Mouse (Mus musculus) lung, embryonic 15.5 days (tissue): ENCODE results near the gene Ttll7. TPM values are rescaled to one million over a fixed set of nuclear protein-coding genes. Genes with fewer than 3 reads are reported as not detected.

Experiments
- ATAC-seq: fragments of 200-750 bp; cut with Nextera tagmentation; 2 replicates; pipeline ENCODE4 v1.8.0; 2017; ENCODE audit warnings: moderate number of reproducible peaks, borderline replicate concordance; ENCODE audit not compliant: low FRiP score, low TSS enrichment; ENCODE audit errors: extremely low read depth
- H3K27ac ChIP-seq: fragments of 300-500 bp; sonication (generic); 2 replicates; pipeline ENCODE4 v1.5.1; 2015; ENCODE audit warnings: moderate library complexity, mild to moderate bottlenecking, inconsistent platforms
- H3K27me3 ChIP-seq: fragments of 300-500 bp; sonication (generic); 2 replicates; pipeline ENCODE4 v1.6.1; 2015; ENCODE audit warnings: inconsistent platforms
- H3K36me3 ChIP-seq: fragments of 300-500 bp; sonication (generic); 2 replicates; pipeline ENCODE4 v1.6.1; 2015; ENCODE audit warnings: inconsistent platforms
- H3K4me1 ChIP-seq: fragments of 300-500 bp; sonication (generic); 2 replicates; pipeline ENCODE4 v1.6.1; 2015; ENCODE audit warnings: inconsistent platforms
- H3K4me2 ChIP-seq: fragments of 300-500 bp; sonication (generic); 2 replicates; pipeline ENCODE4 v1.6.1; 2015; ENCODE audit warnings: inconsistent platforms, mild to moderate bottlenecking, moderate library complexity
- H3K4me3 ChIP-seq: fragments of 300-500 bp; sonication (generic); 2 replicates; pipeline ENCODE4 v1.5.1; 2015; ENCODE audit warnings: mild to moderate bottlenecking, inconsistent platforms
- H3K9ac ChIP-seq: fragments of 300-500 bp; sonication (generic); 2 replicates; pipeline ENCODE4 v1.6.1; 2015; ENCODE audit warnings: inconsistent platforms
- H3K9me3 ChIP-seq: fragments of 300-500 bp; sonication (generic); 2 replicates; pipeline ENCODE4 v1.6.1; 2016; ENCODE audit warnings: inconsistent platforms
- WGBS: fragments of 180-500 bp; shearing (Covaris S2); methylation state at CpG from one replicate; pipeline ENCODE4 v1.1.7; 2015; 5-methylcytosine and 5-hydroxymethylcytosine counted together
- polyA plus RNA-seq: library from polyadenylated mRNA; unstranded; fragments of >200 nt; fragmentation: Nextera tagmentation; extraction: Ambion mirVana; gene quantifications from 2 replicates; pipeline ENCODE4 v1.2.1, GENCODE M21; 2015

Gene Ttll7
- polyA plus RNA-seq, 1 experiment from 2014 or later, result 3.4 TPM

DNA sequence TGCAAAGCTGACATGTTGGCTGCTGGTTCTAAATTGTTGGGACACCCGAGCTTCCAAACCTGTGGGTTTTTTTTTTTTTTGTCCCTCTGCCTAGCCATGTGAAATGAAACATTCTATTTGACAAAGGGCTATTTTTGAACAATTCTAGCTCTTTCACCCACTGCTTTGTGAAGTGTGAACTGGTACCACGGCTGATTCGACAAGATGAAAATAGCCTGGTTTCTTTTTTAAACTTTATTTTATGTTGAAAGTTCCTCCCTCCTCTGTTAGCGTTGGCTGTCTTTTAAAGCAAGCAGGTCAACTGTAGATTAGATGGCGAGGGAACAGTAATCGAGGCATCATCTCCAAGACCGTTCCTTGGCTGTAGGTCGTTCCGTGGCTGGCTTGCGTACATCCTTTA lies 5.2 kb downstream of the Ttll7 start:
- Histone ChIP-seq H3K9me3 (no peaks in the 10 kb centered on the region), H3K4me2 (no peak overlapping the region), H3K27ac (no peak overlapping the region), H3K4me3 (no peak overlapping the region), H3K4me1 (no peaks in the 10 kb centered on the region), H3K36me3 (no peaks in the 10 kb centered on the region), H3K9ac (no peak overlapping the region), H3K27me3 (no peaks in the 10 kb centered on the region)
- no peak for ATAC-seq
- WGBS, result 91% methylated on average over 10 of the region's 10 CpGs

DNA sequence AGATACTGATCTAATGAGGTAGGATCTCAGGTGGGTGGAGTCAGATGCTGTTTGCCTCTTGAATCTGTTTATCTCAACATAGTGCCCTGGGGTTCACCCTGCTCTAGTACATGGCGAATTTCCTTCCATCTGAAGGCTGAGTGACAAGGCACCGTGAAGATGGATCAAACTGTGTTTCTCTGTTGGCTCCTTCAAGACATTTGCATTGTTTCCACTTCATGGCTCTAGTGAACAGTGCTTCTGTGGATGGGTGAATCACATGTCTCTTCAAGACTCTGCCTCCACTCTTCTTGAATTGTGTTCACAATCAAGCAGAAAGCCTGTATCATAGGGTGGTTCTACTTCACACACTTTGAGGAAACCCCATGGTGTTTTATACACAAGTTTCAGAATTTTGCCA lies 8.1 kb downstream of the Ttll7 start:
- Histone ChIP-seq H3K9ac (no peak overlapping the region), H3K36me3 (no peaks in the 10 kb centered on the region), H3K4me3 (no peak overlapping the region), H3K27ac (no peak overlapping the region), H3K4me2 (no peak overlapping the region), H3K4me1 (no peaks in the 10 kb centered on the region), H3K27me3 (no peaks in the 10 kb centered on the region), H3K9me3 (no peaks in the 10 kb centered on the region)
- no peak for ATAC-seq
- 75% methylated on average over 2 of the region's 2 CpGs for WGBS

DNA sequence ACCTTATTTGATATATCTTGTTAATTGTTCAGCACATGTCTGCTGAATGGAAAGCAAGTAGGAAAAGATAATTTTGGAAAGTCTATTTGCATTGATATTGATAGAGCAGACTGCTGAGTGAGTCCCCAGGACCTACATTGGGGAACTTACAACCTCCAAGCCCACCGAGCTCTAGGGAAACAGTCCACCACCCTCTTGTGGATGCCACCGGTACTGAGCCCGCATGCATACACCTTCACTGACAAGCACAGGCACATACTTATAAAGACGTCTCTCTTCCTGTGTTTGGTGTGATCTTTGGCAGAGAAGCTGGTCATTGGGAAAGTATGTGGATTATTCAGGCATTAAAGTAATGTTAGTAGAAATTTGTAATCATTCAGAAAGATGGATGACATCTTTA lies 14.4 kb downstream of the Ttll7 start:
- Histone ChIP-seq H3K27ac (no peak overlapping the region), H3K4me2 (no peak overlapping the region), H3K36me3 (no peaks in the 10 kb centered on the region), H3K4me3 (no peak overlapping the region), H3K9me3 (no peaks in the 10 kb centered on the region), H3K9ac (no peak overlapping the region), H3K27me3 (no peaks in the 10 kb centered on the region), H3K4me1 (no peaks in the 10 kb centered on the region)
- ATAC-seq, result no peak
- WGBS, result 29% methylated on average over 4 of the region's 4 CpGs

DNA sequence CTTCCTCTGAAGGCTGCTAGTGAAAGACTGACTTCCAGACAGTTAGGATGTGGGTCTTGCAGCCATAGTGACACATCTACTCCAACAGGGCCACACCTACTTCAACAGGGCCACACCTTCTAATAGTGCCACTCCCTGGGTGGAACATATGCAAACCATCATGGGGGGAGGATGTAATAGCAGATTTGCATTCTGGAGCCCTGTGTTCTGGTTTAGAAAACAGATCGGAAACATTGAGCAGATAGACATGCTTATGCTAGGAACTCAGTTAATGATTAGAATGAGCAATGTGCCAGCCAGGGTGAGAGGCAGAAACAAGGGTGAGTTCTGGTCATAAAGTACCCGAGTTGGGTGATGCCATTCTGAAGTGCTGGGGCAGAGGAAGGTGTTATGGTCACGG lies 19.8 kb downstream of the Ttll7 start:
- H3K27ac ChIP-seq, result no peak overlapping the region
- peaks cover 9% of the 10 kb centered on the region for H3K4me1 ChIP-seq
- no peaks in the 10 kb centered on the region for H3K36me3 ChIP-seq
- H3K9me3 ChIP-seq, result no peaks in the 10 kb centered on the region
- no peak overlapping the region for H3K4me3 ChIP-seq
- no peak overlapping the region for H3K4me2 ChIP-seq
- WGBS, result 80% methylated on average over 3 of the region's 3 CpGs
- H3K27me3 ChIP-seq, result no peaks in the 10 kb centered on the region
- no peak for ATAC-seq
- no peak overlapping the region for H3K9ac ChIP-seq

DNA sequence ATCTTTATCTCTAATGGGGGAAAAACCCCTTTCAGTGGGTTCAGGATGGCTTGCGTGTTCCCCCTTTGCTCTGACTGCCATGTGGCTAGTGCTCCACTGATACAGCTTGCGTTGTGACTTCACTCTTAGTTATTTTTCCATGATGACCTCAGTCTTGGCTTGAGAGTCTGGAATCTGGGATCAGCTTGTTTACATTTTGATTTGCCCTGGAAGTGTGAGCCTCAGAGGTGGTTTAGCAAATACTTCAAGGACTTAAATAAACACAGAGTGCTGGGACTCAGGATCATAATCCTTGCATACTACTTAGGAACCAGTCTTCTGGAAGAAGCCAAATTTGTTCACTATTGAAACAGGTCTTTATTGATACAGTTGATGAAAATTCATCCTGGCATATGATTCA lies 23.8 kb downstream of the Ttll7 start:
- Histone ChIP-seq H3K36me3 (no peaks in the 10 kb centered on the region), H3K4me2 (no peak overlapping the region), H3K4me1 (peaks cover 9% of the 10 kb centered on the region), H3K9me3 (no peaks in the 10 kb centered on the region), H3K27ac (peak overlapping the region; percentile 53), H3K4me3 (no peak overlapping the region), H3K27me3 (no peaks in the 10 kb centered on the region), H3K9ac (no peak overlapping the region)
- WGBS, result 12% methylated on average over 2 of the region's 2 CpGs
- peak; percentile 80; the same call in 1 of the 2 replicates for ATAC-seq

DNA sequence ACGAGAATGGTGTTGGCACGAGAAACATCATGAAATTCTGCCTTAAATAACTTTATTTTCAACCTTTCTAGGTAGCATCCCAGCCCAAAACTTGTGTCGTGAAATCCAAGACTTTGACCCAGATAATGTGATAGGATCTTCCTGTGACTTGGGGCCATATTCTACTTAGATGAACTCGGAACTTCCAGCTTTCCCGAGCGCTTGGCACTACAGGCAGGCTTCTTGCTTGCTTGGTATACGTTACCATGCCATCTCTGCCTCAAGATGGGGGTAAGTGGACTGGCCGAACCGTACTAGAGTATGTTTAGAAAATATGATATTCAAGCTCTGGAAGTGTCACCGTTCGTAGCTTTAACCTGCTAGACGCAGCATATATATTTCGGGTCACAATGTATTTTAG lies 41.8 kb downstream of the Ttll7 start:
- 86% methylated on average over 13 of the region's 13 CpGs for WGBS
- H3K9ac ChIP-seq, result no peak overlapping the region
- H3K36me3 ChIP-seq, result no peaks in the 10 kb centered on the region
- no peaks in the 10 kb centered on the region for H3K27me3 ChIP-seq
- H3K9me3 ChIP-seq, result no peaks in the 10 kb centered on the region
- H3K4me2 ChIP-seq, result no peak overlapping the region
- no peak for ATAC-seq
- no peaks in the 10 kb centered on the region for H3K4me1 ChIP-seq
- no peak overlapping the region for H3K4me3 ChIP-seq
- no peak overlapping the region for H3K27ac ChIP-seq

DNA sequence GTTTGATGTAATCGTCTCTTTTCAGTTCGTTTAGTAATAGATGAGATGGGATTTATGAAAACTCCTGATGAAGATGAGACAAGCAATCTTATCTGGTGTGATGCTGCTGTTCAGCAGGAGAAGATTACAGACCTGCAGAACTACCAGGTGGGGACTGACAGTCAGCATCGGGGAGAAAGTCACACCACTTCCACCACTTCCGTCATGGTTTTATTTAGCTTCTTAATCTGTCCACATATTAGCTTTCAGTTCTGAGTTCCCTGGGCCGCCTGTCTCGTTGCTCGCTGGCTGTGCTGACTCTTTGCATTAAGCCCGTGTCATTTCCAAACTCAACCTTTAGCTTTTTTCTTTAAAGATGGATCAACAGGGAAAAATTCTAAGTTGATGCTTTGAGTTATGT lies 44.4 kb downstream of the Ttll7 start:
- 78% methylated on average over 8 of the region's 8 CpGs for WGBS
- Histone ChIP-seq H3K4me1 (no peaks in the 10 kb centered on the region), H3K4me3 (no peak overlapping the region), H3K9ac (no peak overlapping the region), H3K27ac (no peak overlapping the region), H3K9me3 (no peaks in the 10 kb centered on the region), H3K4me2 (no peak overlapping the region), H3K36me3 (no peaks in the 10 kb centered on the region), H3K27me3 (no peaks in the 10 kb centered on the region)
- ATAC-seq, result no peak

DNA sequence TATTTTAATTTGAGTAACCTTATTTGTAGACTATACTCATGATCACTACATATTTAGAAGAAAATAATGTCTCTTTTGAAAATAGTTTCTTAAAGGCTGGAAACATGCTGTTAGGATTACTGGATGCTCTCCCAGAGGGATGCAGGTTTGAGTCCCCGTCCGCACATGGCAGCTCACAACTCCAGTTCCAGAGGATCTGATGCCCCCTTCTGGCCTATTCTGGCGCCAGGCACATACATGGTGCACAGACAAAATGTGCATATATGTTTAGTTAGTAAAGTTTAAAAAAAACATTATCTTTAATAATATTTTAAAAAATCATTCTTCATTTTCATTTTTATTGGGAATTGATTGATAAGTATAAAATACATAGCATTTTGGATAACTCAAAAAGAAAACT lies 47.9 kb downstream of the Ttll7 start:
- H3K4me1 ChIP-seq, result no peaks in the 10 kb centered on the region
- no peaks in the 10 kb centered on the region for H3K9me3 ChIP-seq
- no peaks in the 10 kb centered on the region for H3K27me3 ChIP-seq
- H3K4me3 ChIP-seq, result no peak overlapping the region
- H3K4me2 ChIP-seq, result no peak overlapping the region
- H3K27ac ChIP-seq, result no peak overlapping the region
- ATAC-seq, result no peak
- WGBS, result 86% methylated on average over 3 of the region's 3 CpGs
- no peaks in the 10 kb centered on the region for H3K36me3 ChIP-seq
- H3K9ac ChIP-seq, result no peak overlapping the region

DNA sequence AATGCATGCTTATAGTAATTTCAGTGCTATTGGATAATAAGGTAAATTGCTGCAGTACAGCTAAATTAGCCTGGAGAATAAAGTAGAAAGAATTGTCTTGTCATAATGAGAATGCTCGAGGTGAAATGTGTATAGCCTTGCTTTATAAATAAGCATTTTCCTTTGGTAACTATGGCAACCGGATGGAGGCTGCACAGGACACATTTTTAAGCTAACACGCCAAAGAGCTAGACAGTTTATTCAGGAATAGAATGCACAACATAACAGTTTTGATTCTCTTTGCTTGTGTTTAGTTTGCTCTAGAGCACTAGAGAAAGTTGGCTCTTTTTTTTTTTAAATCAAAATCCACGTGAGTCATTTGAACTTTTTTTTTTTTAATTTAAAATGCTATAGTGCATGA lies 49.6 kb downstream of the Ttll7 start:
- no peaks in the 10 kb centered on the region for H3K9me3 ChIP-seq
- no peaks in the 10 kb centered on the region for H3K36me3 ChIP-seq
- no peak overlapping the region for H3K27ac ChIP-seq
- H3K4me1 ChIP-seq, result no peaks in the 10 kb centered on the region
- no peak overlapping the region for H3K4me2 ChIP-seq
- no peak for ATAC-seq
- WGBS, result 58% methylated on average over 4 of the region's 4 CpGs
- H3K4me3 ChIP-seq, result no peak overlapping the region
- no peak overlapping the region for H3K9ac ChIP-seq
- no peaks in the 10 kb centered on the region for H3K27me3 ChIP-seq

DNA sequence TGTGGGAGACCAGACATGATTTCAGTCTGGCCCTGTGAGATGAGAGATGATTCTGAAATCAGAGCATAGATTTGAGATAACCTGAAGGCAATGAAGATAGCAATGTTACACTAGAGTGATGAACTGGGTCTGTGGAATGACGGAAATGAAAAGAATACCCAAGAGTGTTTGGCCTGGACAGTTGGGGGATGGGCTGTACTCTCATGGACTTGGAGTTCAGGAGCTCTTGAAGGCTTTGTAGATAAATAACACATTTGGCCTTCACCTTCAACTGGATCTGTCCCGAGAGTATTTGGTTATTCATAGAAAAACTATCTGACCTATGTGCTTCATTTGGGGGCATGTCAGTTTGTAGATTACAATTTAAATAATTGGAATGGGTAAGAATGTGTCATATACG lies 53.4 kb downstream of the Ttll7 start:
- H3K9ac ChIP-seq, result no peak overlapping the region
- no peaks in the 10 kb centered on the region for H3K9me3 ChIP-seq
- 52% methylated on average over 3 of the region's 3 CpGs for WGBS
- H3K27me3 ChIP-seq, result no peaks in the 10 kb centered on the region
- ATAC-seq, result no peak
- no peaks in the 10 kb centered on the region for H3K36me3 ChIP-seq
- H3K27ac ChIP-seq, result no peak overlapping the region
- no peaks in the 10 kb centered on the region for H3K4me1 ChIP-seq
- H3K4me3 ChIP-seq, result no peak overlapping the region
- no peak overlapping the region for H3K4me2 ChIP-seq

DNA sequence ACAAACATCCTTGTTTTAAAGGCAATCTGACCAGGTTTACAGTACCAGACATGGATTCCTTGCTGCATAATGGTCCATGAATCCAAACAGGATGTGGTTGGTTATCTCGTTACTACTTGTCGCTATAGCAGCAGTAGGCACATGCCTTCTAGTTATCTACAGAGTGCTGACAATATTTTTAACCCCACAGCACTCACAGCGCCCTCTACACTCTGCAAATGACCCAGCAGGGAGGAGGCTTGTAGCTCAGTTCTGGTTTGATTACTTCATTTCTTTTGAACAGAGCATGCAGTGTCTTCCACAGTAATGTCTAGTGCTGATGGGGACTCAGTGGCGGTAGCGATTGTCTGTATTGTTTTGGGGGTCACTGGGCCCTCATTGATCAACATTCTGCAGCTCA lies 56.8 kb downstream of the Ttll7 start:
- Histone ChIP-seq H3K27me3 (no peaks in the 10 kb centered on the region), H3K9me3 (no peaks in the 10 kb centered on the region), H3K9ac (no peak overlapping the region), H3K36me3 (no peaks in the 10 kb centered on the region), H3K27ac (no peak overlapping the region), H3K4me2 (no peak overlapping the region), H3K4me1 (no peaks in the 10 kb centered on the region), H3K4me3 (no peak overlapping the region)
- WGBS, result 69% methylated on average over 5 of the region's 5 CpGs
- ATAC-seq, result no peak

DNA sequence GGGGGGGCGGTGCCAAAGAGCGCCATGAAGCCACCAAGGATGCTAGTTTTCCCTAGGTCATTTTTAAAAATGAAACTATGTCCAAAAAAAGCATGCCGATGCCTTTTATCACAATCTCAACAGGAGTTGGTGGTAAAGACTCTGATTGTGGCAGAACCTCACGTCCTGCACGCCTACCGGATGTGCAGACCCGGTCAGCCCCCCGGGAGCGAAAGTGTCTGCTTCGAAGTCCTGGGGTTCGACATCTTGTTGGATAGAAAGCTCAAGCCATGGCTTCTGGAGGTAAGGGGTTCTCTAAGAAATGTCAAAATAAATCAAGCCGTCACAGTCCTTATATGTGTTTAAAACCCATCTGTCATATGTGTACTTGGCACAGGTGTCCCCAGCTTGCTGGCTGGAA lies 60.9 kb downstream of the Ttll7 start:
- no peaks in the 10 kb centered on the region for H3K4me1 ChIP-seq
- H3K4me3 ChIP-seq, result no peak overlapping the region
- H3K27me3 ChIP-seq, result no peaks in the 10 kb centered on the region
- ATAC-seq, result no peak
- WGBS, result 85% methylated on average over 12 of the region's 12 CpGs
- no peak overlapping the region for H3K9ac ChIP-seq
- no peaks in the 10 kb centered on the region for H3K36me3 ChIP-seq
- no peaks in the 10 kb centered on the region for H3K9me3 ChIP-seq
- no peak overlapping the region for H3K27ac ChIP-seq
- H3K4me2 ChIP-seq, result no peak overlapping the region

DNA sequence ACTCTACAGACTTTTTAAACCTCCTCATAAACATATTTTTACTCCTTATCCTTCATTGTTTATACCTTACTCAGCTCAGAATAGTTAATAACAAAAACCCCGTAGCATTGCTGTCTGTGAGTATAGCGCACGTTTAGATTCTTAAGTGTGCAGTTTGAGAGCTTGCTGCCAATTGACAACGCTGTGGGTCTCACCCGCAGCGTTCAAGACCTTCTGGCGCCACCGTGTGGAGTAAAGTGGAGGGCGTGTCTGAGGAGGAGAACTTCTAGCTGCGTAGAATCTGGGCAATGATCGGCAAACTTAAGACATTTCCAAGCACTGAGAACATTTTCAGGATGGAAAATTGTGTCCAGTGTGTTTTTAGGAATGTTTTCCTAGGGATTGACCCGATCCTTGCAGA lies 62.6 kb downstream of the Ttll7 start:
- Histone ChIP-seq H3K4me2 (no peak overlapping the region), H3K27ac (no peak overlapping the region), H3K36me3 (no peaks in the 10 kb centered on the region), H3K27me3 (no peaks in the 10 kb centered on the region), H3K4me1 (no peaks in the 10 kb centered on the region), H3K4me3 (no peak overlapping the region), H3K9me3 (no peaks in the 10 kb centered on the region), H3K9ac (no peak overlapping the region)
- 7% methylated on average over 12 of the region's 12 CpGs for WGBS
- ATAC-seq, result peak; percentile 70; the same call in 1 of the 2 replicates
